Comparison of ENCODE assay signal across 21 mouse cellular contexts in genomic region chr9:96846361-96846760, GRCm38 (mm10).
"Had no signal": no experiment of that assay in that cellular context is flagged by ENCODE, and none has a peak within 500 bp of the region (broad histone marks: within the 10 kb centered on the region; RNA-seq: fewer than 3 reads in every experiment).

No protein-coding gene starts in this region.

- H3K4me3 ChIP-seq: layer of hippocampus, adult 2 months; megakaryocyte, embryonic 14.5 days; midbrain, embryonic 10.5 days; midbrain, embryonic 13.5 days; neural tube, embryonic 12.5 days; neural tube, embryonic 15.5 days; stomach, embryonic 15.5 days had no signal

- H3K36me3 ChIP-seq: neural tube, embryonic 15.5 days; stomach, embryonic 15.5 days had no signal

- H3K4me2 ChIP-seq: liver, embryonic 11.5 days; lung, embryonic 14.5 days; midbrain, embryonic 13.5 days; neural tube, embryonic 12.5 days; neural tube, embryonic 15.5 days; stomach, embryonic 15.5 days had no signal

- ATAC-seq: liver, postnatal 0 days; lung, postnatal 0 days; midbrain, embryonic 13.5 days had no signal

- DNase-seq: kidney, adult 11 months; kidney, adult 8-10 months; kidney, postnatal 25 days; layer of hippocampus, adult 9-11 months; liver, postnatal 0 days; lung, embryonic 14.5 days; lung, postnatal 36 days; retina, postnatal 1 day; spleen, adult 18-20 months; thymus, adult 18-20 months; thymus, postnatal 36 days had no signal

- H3K9ac ChIP-seq: liver, embryonic 14.5 days; liver, postnatal 0 days; lung, embryonic 14.5 days; midbrain, embryonic 13.5 days; neural tube, embryonic 12.5 days; neural tube, embryonic 15.5 days; stomach, embryonic 15.5 days had no signal

- H3K4me1 ChIP-seq: megakaryocyte, embryonic 14.5 days had no signal

- H3K9me3 ChIP-seq: midbrain, embryonic 10.5 days; neural tube, embryonic 12.5 days; neural tube, embryonic 15.5 days; stomach, embryonic 15.5 days had no signal

- H3K27me3 ChIP-seq: midbrain, embryonic 13.5 days; neural tube, embryonic 12.5 days; neural tube, embryonic 15.5 days; stomach, embryonic 15.5 days had no signal

- H3K27ac ChIP-seq: layer of hippocampus, adult 2 months; liver, embryonic 14.5 days; midbrain, embryonic 10.5 days; midbrain, embryonic 13.5 days; neural tube, embryonic 12.5 days; neural tube, embryonic 15.5 days; stomach, embryonic 15.5 days had no signal
